Mouse (Mus musculus) midbrain, embryonic 13.5 days (tissue): ENCODE results near the gene Ripply3. TPM values are rescaled to one million over a fixed set of nuclear protein-coding genes. Genes with fewer than 3 reads are reported as not detected.

Experiments used
- ATAC-seq: fragments of 200-750 bp; cut with Nextera tagmentation; 2 replicates; pipeline ENCODE4 v1.8.0; 2017; ENCODE audit warnings: mild to moderate bottlenecking, moderate TSS enrichment, moderate library complexity
- H3K27ac ChIP-seq: fragments of 300-500 bp; sonication (generic); 2 replicates; pipeline ENCODE4 v1.5.1; 2015; ENCODE audit warnings: inconsistent platforms, mild to moderate bottlenecking, moderate library complexity
- H3K27me3 ChIP-seq: fragments of 300-500 bp; sonication (generic); 2 replicates; pipeline ENCODE4 v1.6.1; 2015; ENCODE audit warnings: mild to moderate bottlenecking, inconsistent platforms
- H3K36me3 ChIP-seq: fragments of 300-500 bp; sonication (generic); 2 replicates; pipeline ENCODE4 v1.6.1; 2015; ENCODE audit warnings: mild to moderate bottlenecking, inconsistent platforms
- H3K4me1 ChIP-seq: fragments of 300-500 bp; sonication (generic); replicated peaks from 2 replicates; pipeline ENCODE4 v1.6.1; 2015; ENCODE audit warnings: inconsistent platforms
- H3K4me2 ChIP-seq: fragments of 300-500 bp; sonication (generic); replicated peaks from 2 replicates; pipeline ENCODE4 v1.6.1; 2015; ENCODE audit warnings: moderate library complexity, mild to moderate bottlenecking, inconsistent platforms
- H3K4me3 ChIP-seq: fragments of 300-500 bp; sonication (generic); replicated peaks from 2 replicates; pipeline ENCODE4 v1.5.1; 2015; ENCODE audit warnings: mild to moderate bottlenecking, inconsistent platforms
- H3K9ac ChIP-seq: fragments of 300-500 bp; sonication (generic); replicated peaks from 2 replicates; pipeline ENCODE4 v1.6.1; 2015; ENCODE audit warnings: mild to moderate bottlenecking, inconsistent platforms
- H3K9me3 ChIP-seq: fragments of 300-500 bp; sonication (generic); 2 replicates; pipeline ENCODE4 v1.6.1; 2016; ENCODE audit warnings: mild to moderate bottlenecking, inconsistent platforms
- whole genome bisulfite sequencing: fragments of 180-500 bp; shearing (Covaris S2); methylation state at CpG from one replicate; pipeline ENCODE4 v1.1.7; 2015; 5-methylcytosine and 5-hydroxymethylcytosine counted together
- polyA plus RNA-seq: library from polyadenylated mRNA; unstranded; fragments of >200 nt; fragmentation: Nextera tagmentation; extraction: Ambion mirVana; gene quantifications from 2 replicates; pipeline ENCODE4 v1.2.1, GENCODE M21; 2015

Gene Ripply3
- polyA plus RNA-seq, 1 experiment from 2014 or later, result 1.3 TPM

- Histone ChIP-seq H3K9me3 (no peaks in the 10 kb centered on the region), H3K4me2 (no peak overlapping the region), H3K27me3 (no peaks in the 10 kb centered on the region), H3K9ac (no peak overlapping the region), H3K4me1 (peaks cover 9% of the 10 kb centered on the region), H3K27ac (no peak overlapping the region), H3K36me3 (no peaks in the 10 kb centered on the region), H3K4me3 (no peak overlapping the region)
- WGBS, result 78% methylated on average over 7 of the region's 7 CpGs
- ATAC-seq, result no peak
These were observed 19.0 kb downstream of the Ripply3 start for GRCm38 (mm10) chr16:94347080-94347731.

- Histone ChIP-seq H3K4me1 (peaks cover 9% of the 10 kb centered on the region), H3K27me3 (no peaks in the 10 kb centered on the region), H3K27ac (no peak overlapping the region), H3K9ac (no peak overlapping the region), H3K36me3 (no peaks in the 10 kb centered on the region), H3K4me3 (no peak overlapping the region), H3K9me3 (no peaks in the 10 kb centered on the region), H3K4me2 (no peak overlapping the region)
- no peak for ATAC-seq
- 92% methylated on average over 2 of the region's 2 CpGs for WGBS
These were observed 20.6 kb downstream of the Ripply3 start for GRCm38 (mm10) chr16:94348779-94349178.

GRCm38 (mm10) chr16:94349588-94350286 lies 21.5 kb downstream of the Ripply3 start:
- H3K9me3 ChIP-seq, result no peaks in the 10 kb centered on the region
- no peaks in the 10 kb centered on the region for H3K27me3 ChIP-seq
- H3K9ac ChIP-seq, result no peak overlapping the region
- H3K36me3 ChIP-seq, result no peaks in the 10 kb centered on the region
- H3K4me1 ChIP-seq, result peaks cover 12% of the 10 kb centered on the region
- WGBS, result 71% methylated on average over 11 of the region's 11 CpGs
- H3K4me2 ChIP-seq, result no peak overlapping the region
- H3K4me3 ChIP-seq, result no peak overlapping the region
- H3K27ac ChIP-seq, result no peak overlapping the region
- no peak for ATAC-seq

- no peak for ATAC-seq
- Histone ChIP-seq H3K9me3 (no peaks in the 10 kb centered on the region), H3K9ac (no peak overlapping the region), H3K36me3 (no peaks in the 10 kb centered on the region), H3K4me1 (peaks cover 12% of the 10 kb centered on the region), H3K4me3 (no peak overlapping the region), H3K4me2 (no peak overlapping the region), H3K27me3 (no peaks in the 10 kb centered on the region), H3K27ac (no peak overlapping the region)
- 81% methylated on average over 10 of the region's 10 CpGs for WGBS
These were observed 22.1 kb downstream of the Ripply3 start for GRCm38 (mm10) chr16:94350287-94350677.

- Histone ChIP-seq H3K36me3 (no peaks in the 10 kb centered on the region), H3K27me3 (no peaks in the 10 kb centered on the region), H3K9ac (no peak overlapping the region), H3K4me1 (peaks cover 12% of the 10 kb centered on the region), H3K27ac (no peak overlapping the region), H3K9me3 (no peaks in the 10 kb centered on the region), H3K4me3 (no peak overlapping the region), H3K4me2 (no peak overlapping the region)
- peak; percentile 68; the same call in 1 of the 2 replicates for ATAC-seq
- WGBS, result 54% methylated on average over 9 of the region's 9 CpGs
These were observed 26.2 kb downstream of the Ripply3 start for GRCm38 (mm10) chr16:94354450-94354849.

GRCm38 (mm10) chr16:94356046-94356445 lies 27.8 kb downstream of the Ripply3 start:
- Histone ChIP-seq H3K27me3 (no peaks in the 10 kb centered on the region), H3K4me3 (no peak overlapping the region), H3K9ac (no peak overlapping the region), H3K36me3 (no peaks in the 10 kb centered on the region), H3K27ac (no peak overlapping the region), H3K9me3 (no peaks in the 10 kb centered on the region), H3K4me2 (no peak overlapping the region), H3K4me1 (peaks cover 3% of the 10 kb centered on the region; the same call in 1 of the 2 replicates)
- ATAC-seq, result no peak
- WGBS, result 71% methylated on average over 7 of the region's 7 CpGs

- no peak overlapping the region for H3K4me2 ChIP-seq
- 88% methylated on average over 11 of the region's 11 CpGs for WGBS
These were observed 28.7 kb downstream of the Ripply3 start for GRCm38 (mm10) chr16:94356776-94357494.

GRCm38 (mm10) chr16:94358091-94358490 lies 29.9 kb downstream of the Ripply3 start:
- H3K9me3 ChIP-seq, result no peaks in the 10 kb centered on the region
- H3K9ac ChIP-seq, result no peak overlapping the region
- H3K27me3 ChIP-seq, result no peaks in the 10 kb centered on the region
- H3K27ac ChIP-seq, result no peak overlapping the region
- H3K4me2 ChIP-seq, result no peak overlapping the region
- WGBS, result 82% methylated on average over 3 of the region's 3 CpGs
- H3K36me3 ChIP-seq, result no peaks in the 10 kb centered on the region
- ATAC-seq, result no peak
- H3K4me3 ChIP-seq, result no peak overlapping the region
- H3K4me1 ChIP-seq, result peaks cover 12% of the 10 kb centered on the region

More at GRCm38 (mm10) chr16:94356776-94357494, 28.7 kb downstream of the Ripply3 start:
- no peak for ATAC-seq
- H3K36me3 ChIP-seq, result no peaks in the 10 kb centered on the region
- H3K27me3 ChIP-seq, result no peaks in the 10 kb centered on the region
- H3K4me3 ChIP-seq, result no peak overlapping the region
- H3K27ac ChIP-seq, result no peak overlapping the region
- H3K4me1 ChIP-seq, result peaks cover 5% of the 10 kb centered on the region
- H3K9me3 ChIP-seq, result no peaks in the 10 kb centered on the region
- H3K9ac ChIP-seq, result no peak overlapping the region

- 91% methylated on average over 13 of the region's 13 CpGs for WGBS
- Histone ChIP-seq H3K4me3 (no peak overlapping the region), H3K27ac (no peak overlapping the region)
These were observed 32.5 kb downstream of the Ripply3 start for GRCm38 (mm10) chr16:94360578-94361350.

GRCm38 (mm10) chr16:94362174-94362873 lies 34.1 kb downstream of the Ripply3 start:
- peak; percentile 89 for ATAC-seq
- H3K27ac ChIP-seq, result 0 out of 2 replicates have a peak overlapping the region, but pooled peaks have one; percentile 39
- H3K4me1 ChIP-seq, result peaks cover 8% of the 10 kb centered on the region
- no peak overlapping the region for H3K4me3 ChIP-seq
- no peak overlapping the region for H3K4me2 ChIP-seq
- H3K36me3 ChIP-seq, result peaks cover 12% of the 10 kb centered on the region
- 0 out of 2 replicates have a peak overlapping the region, but pooled peaks have one; percentile 4 for H3K9ac ChIP-seq
- no peaks in the 10 kb centered on the region for H3K9me3 ChIP-seq
- WGBS, result 47% methylated on average over 10 of the region's 10 CpGs
- H3K27me3 ChIP-seq, result no peaks in the 10 kb centered on the region

More at GRCm38 (mm10) chr16:94360578-94361350, 32.5 kb downstream of the Ripply3 start:
- no peak overlapping the region for H3K4me2 ChIP-seq
- no peak for ATAC-seq
- no peaks in the 10 kb centered on the region for H3K27me3 ChIP-seq
- H3K9ac ChIP-seq, result no peak overlapping the region
- peaks cover 8% of the 10 kb centered on the region for H3K4me1 ChIP-seq
- peaks cover 12% of the 10 kb centered on the region for H3K36me3 ChIP-seq
- no peaks in the 10 kb centered on the region for H3K9me3 ChIP-seq

GRCm38 (mm10) chr16:94363814-94364213 lies 35.6 kb downstream of the Ripply3 start:
- ATAC-seq, result no peak
- Histone ChIP-seq H3K9ac (no peak overlapping the region), H3K4me1 (peaks cover 21% of the 10 kb centered on the region), H3K4me2 (no peak overlapping the region), H3K27ac (no peak overlapping the region), H3K4me3 (no peak overlapping the region), H3K27me3 (no peaks in the 10 kb centered on the region), H3K36me3 (peaks cover 12% of the 10 kb centered on the region), H3K9me3 (no peaks in the 10 kb centered on the region)
- WGBS, result 96% methylated on average over 4 of the region's 4 CpGs
